Mouse (Mus musculus) lung, postnatal 36 days (tissue): ENCODE measurements at regions not wholly inside any gene's neighbourhood (a gene's known extent, or its start where the extent isn't known, plus 50 kb on each side); places are given as distances from the start of the nearest gene placed in this dataset.
A peak's percentile ranks its signal among the peaks of the same experiment; 100 is the strongest.

Source experiments
- DNase-seq: peaks from one replicate; pipeline ENCODE4 v3.0.0; 2022; ENCODE audit warnings: mixed read lengths

DNA sequence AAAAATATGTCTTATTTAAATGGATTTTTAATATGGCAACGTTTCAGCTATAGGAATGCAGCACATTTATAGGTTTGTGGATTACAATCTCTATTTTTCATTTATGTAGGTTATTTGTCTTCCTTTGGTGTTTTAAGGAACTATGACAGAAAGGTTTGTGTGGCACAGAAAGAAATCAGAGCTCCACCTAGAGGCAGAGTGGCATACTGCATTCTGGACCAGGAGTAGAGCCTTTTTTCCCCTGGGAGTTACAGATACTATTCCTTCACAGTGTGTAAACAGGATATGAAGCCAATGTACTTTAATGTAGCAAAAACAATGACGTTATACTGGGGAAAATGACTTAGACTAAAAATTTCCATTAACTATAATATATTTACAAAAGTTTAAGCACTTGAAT lies 94.9 kb upstream of the St8sia4 start:
- DNase-seq = peak; percentile 83

DNA sequence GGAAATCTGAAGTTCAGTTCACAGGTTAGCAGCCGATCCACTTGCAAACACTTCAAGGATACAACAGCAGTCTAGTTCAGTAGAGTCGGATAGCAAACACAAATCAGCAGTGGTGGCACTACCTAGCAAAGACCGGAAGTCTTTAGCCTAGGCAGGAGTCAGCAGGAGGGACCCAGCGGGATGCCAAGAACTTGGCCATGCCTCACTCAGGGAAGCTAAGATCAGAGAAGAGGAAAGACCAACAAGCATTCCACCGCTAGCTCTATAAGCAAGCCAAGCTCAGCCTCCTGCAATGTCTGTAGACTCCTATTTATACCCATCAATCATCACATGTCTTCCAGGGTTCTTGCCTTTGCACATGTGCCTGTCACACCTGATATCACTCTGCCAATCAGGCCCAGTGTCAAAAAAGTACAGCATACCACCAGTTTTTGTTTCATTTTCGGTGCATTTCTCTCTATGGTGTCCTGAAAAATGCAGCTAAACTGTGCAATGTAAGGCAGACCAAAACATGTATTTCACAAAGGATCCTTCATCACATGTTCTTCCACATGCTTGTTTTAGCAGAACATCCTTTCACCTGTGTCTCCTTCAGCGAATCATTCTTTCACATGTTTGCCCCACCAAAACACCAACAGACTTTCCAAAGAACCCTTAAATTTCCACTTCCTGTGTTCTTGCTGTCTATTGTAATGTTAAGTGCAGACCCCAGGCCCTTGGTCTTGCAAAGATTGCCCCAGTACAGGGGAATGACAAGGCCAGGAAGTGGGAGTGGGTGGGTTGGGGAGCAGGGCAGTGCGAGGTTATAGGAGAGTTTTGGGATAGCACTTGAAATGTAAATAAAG lies 86.9 kb upstream of the St8sia4 start:
- no peak for DNase-seq

DNA sequence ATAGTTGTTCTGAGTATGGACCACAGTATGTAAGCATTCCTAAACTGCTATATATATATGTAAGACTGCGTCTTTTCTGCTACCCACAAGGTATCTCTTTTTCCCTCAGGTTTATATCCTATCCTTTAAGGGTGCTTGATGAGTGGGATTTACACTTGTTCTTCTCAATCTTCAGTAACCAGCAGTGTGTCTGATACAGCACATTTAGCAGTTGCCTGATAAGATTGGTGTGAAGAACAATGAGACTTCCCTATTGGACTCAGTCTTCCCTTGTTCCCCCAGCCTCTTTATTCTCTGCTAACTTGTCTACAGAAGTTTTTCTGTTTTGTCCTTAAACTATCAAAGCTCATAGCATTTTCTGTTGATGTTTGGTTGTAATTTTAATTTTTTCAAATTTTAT lies 86.1 kb upstream of the St8sia4 start:
- DNase-seq = no peak

DNA sequence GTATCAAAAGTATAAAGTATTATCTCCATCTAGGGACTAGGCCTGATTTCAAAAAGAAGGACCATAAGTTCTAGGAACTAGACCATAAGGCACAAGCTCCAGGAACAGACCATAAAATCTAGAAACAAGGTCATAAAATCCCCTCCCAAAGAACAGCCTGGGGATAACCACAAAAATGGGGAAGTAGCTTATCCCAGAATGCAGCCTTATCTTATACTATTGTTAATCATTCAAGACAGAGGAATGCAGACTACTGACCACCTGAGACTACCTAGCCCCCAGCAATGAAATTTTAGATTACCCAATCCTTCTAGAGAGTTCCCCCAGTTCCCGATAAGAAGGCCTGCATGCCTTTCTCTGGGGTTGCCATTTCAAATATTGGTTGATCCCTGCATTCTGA lies 81.6 kb upstream of the St8sia4 start:
- no peak for DNase-seq

- no peak for DNase-seq
Observed at GRCm38 (mm10) chr1:95747287-95747686, 79.9 kb upstream of the St8sia4 start.

GRCm38 (mm10) chr1:95744446-95744845 lies 77.1 kb upstream of the St8sia4 start:
- DNase-seq = no peak

- DNase-seq = no peak
Observed at GRCm38 (mm10) chr1:95743334-95743733, 76.0 kb upstream of the St8sia4 start.

DNA sequence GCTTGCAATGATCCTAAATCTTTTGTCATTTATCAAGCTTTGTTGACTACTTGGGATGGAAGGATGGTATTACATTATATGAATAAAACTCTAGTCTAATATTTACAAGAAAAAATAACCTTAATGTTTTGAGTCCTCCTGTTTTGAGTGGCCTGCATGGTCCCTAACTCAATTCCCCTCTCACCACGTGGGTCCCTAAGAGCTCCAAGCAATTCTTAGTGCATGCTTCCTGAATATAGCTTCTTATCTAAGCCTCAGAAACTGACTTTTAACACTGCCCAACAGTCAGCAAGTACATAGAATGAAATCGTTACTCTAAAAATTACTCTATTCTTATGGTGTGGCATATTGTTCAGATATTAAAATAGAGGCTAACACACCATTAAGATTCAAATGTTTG lies 52.1 kb upstream of the St8sia4 start:
- DNase-seq = no peak

DNA sequence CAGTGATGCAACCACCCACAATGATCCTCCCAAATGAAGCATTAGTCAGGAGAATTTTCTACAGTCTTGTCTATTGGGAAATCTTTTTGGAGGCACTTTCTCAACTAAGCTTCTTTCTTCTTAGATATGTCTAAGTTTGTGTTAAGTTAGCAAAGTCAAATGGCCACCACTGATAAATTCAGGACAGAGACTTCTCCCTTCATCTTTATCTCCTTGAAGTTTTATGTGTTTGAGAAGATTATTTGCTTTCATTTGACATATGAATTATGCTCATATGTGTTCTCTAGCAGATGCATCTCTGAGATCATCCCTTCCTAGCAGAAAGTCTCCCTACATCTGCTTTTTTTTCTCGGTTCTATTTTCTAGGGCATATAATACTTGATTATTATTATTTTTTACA lies 51.4 kb upstream of the St8sia4 start:
- DNase-seq = no peak
